Mouse (Mus musculus) adipocyte (in vitro differentiated cells): Measurements from ENCODE around the gene Ccdc149.
A peak's percentile ranks its signal among the peaks of the same experiment; 100 is the strongest.

ENCODE experiments used
- DNase-seq: peaks from one replicate; pipeline ENCODE4 v3.0.0-alpha.2; 2016; ENCODE audit warnings: low spot score

Gene Ccdc149

GRCm38 (mm10) chr5:52370901-52371300, 100.4 kb downstream of the Ccdc149 start:
- no peak for DNase-seq

GRCm38 (mm10) chr5:52367866-52368840, 103.2 kb downstream of the Ccdc149 start:
- DNase-seq: no peak

- no peak for DNase-seq
Measured at GRCm38 (mm10) chr5:52366661-52367060, 104.7 kb downstream of the Ccdc149 start.

GRCm38 (mm10) chr5:52365930-52366329, 105.4 kb downstream of the Ccdc149 start:
- DNase-seq: no peak

- DNase-seq: peak; percentile 17
Measured at GRCm38 (mm10) chr5:52364521-52364920, 106.8 kb downstream of the Ccdc149 start.

- DNase-seq: peak; percentile 97
Measured at GRCm38 (mm10) chr5:52363468-52364150, 107.7 kb downstream of the Ccdc149 start, which contains the start of gene Sod3. TSS of gene Sod3 (plus strand) at chr5:52363791.

- no peak for DNase-seq
Measured at GRCm38 (mm10) chr5:52362776-52363467, 108.4 kb downstream of the Ccdc149 start.

GRCm38 (mm10) chr5:52360286-52361049, 110.9 kb downstream of the Ccdc149 start:
- no peak for DNase-seq

- no peak for DNase-seq
Measured at GRCm38 (mm10) chr5:52358120-52358519, 113.2 kb downstream of the Ccdc149 start.

- DNase-seq: no peak
Measured at GRCm38 (mm10) chr5:52357175-52357754, 114.1 kb downstream of the Ccdc149 start.

GRCm38 (mm10) chr5:52355612-52356011, 115.7 kb downstream of the Ccdc149 start:
- peak; percentile 22 for DNase-seq

GRCm38 (mm10) chr5:52354441-52354840, 116.9 kb downstream of the Ccdc149 start:
- peak; percentile 24 for DNase-seq

GRCm38 (mm10) chr5:52352730-52353129, 118.6 kb downstream of the Ccdc149 start:
- DNase-seq: no peak

- no peak for DNase-seq
Measured at GRCm38 (mm10) chr5:52351561-52351960, 119.8 kb downstream of the Ccdc149 start.

GRCm38 (mm10) chr5:52350451-52350850, 120.9 kb downstream of the Ccdc149 start:
- DNase-seq: peak; percentile 92

GRCm38 (mm10) chr5:52346890-52347289, 124.4 kb downstream of the Ccdc149 start:
- DNase-seq: no peak

GRCm38 (mm10) chr5:52339134-52339533, 132.2 kb downstream of the Ccdc149 start:
- DNase-seq: no peak

GRCm38 (mm10) chr5:52335590-52335989, 135.7 kb downstream of the Ccdc149 start:
- DNase-seq: no peak

- no peak for DNase-seq
Measured at GRCm38 (mm10) chr5:52332120-52332519, 139.2 kb downstream of the Ccdc149 start.
